Mouse (Mus musculus): ENCODE measurements at regions not wholly inside any gene's neighbourhood (a gene's known extent, or its start where the extent isn't known, plus 50 kb on each side); places are given as distances from the start of the nearest gene placed in this dataset.

DNA sequence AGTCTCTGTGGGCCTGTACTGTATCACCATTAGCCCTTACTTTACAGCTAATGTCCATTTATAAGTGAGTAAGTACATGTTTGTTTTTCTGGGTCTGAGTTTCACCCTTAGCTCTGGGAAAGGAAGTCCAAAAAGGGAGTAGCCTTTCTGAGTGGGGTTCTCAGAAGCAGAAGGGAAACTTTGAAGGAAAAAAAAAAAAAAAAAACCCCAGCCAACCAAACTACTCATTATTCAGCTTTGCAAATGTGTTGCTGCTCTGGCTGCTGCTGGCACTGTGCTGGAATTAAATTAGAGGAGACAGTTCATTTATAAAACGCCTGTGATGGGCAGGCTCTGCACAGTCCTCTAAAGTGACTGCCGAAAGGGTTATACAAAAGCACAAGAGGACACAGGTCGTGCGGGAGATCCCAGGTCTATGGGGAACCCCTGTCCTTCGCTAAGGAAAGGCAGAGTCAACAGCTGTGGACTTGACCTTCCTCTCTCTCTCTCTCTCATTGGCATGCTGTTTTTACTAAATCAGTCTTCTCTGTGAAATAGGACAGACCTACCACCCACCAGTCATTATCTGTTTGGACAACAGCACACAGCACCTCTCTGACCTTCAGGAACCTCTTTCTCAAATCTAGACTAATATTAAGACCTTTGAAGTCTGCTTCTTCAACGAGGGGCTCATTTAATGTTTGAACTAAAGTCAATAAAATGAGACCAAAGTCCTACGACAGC lies 165.4 kb downstream of the Cd47 start:
- peak in 1 of 2 experiments; percentile 19 for DNase-seq (ENCODE audit: low spot score in 2 of 2)

DNA sequence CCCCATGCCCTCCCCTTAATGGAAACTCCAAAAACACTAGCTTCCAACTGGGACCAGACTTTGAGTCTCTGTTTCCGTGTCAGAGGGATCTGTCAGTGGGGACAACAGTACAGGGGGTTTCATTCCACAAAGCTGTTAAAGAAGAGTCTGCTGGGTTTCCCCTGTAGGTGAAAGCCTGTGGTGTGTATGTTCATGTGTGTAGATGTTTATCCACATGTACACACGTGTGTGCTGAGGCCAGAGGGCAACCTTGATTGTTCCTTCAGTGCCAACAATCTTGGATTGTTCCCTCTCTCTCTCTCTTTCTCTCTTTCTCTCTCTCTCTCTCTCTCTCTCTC lies 165.9 kb downstream of the Cd47 start:
- no peak for DNase-seq (ENCODE audit: low spot score in 2 of 2)

DNA sequence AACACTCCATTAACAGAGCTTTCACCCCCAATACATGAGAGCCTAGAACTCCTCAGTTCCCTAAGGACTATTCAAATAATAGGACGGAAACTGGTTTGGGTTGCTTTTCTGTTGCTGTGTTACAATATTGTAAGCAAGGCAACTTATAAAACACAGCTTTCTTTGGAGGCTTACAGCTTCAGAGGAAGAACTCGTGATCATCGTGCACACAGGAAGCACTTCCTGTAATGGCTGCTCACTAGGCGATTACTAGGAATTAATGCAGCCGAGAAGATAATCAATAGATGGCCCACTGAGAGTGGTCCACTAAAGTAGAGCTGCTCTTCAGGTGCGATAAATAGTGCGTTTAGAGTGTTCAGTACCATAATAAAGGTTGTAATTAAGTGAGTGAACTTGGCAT lies 166.8 kb downstream of the Cd47 start:
- DNase-seq (ENCODE audit: low spot score in 2 of 2) = no peak

DNA sequence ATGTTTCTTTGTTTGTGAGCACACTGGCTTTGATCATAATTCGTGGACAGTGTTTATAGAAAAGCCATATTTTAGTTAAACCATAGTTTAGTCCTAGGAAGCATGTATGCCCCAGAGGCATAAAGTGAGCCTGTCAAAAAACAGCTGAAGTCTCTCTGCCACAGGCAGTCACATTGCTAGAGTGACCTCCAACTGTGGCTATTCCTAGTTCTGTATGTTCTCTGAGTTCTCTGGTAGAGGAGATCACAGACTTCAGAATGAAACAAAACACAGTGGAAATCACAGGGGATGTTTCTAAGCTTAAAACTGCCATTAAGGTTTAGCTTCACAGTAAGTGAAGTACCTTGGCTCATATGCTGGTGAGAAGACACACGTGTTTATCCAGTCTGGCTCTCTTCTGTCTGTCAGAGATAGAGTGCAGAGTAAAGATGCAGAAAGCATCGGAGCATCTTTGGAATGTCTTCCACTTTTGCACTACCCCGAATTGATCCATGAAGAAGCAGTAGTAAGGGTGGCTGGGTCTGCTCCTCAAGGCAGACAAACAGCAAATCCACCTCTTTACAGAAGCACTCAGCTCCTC lies 168.0 kb downstream of the Cd47 start:
- no peak for DNase-seq (ENCODE audit: low spot score in 2 of 2)

DNA sequence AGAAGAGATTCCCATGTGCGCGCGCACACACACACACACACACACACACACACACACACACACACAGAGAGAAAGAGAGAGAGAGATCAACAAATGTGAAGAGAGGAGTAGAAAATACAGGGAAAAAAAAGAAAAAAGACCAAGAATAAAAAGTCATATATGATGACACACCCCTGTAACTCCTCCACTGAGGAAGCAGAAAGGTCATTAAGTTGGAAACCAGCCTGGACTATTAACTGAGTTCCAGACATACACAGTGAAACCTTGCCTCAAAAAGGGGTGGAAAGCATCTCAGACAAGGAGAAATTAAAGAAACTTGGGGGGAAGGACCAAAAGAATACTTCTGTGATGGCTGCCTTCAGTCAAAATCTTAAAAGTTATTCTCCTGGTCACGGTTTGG lies 168.7 kb downstream of the Cd47 start:
- no peak for DNase-seq (ENCODE audit: low spot score in 2 of 2)

DNA sequence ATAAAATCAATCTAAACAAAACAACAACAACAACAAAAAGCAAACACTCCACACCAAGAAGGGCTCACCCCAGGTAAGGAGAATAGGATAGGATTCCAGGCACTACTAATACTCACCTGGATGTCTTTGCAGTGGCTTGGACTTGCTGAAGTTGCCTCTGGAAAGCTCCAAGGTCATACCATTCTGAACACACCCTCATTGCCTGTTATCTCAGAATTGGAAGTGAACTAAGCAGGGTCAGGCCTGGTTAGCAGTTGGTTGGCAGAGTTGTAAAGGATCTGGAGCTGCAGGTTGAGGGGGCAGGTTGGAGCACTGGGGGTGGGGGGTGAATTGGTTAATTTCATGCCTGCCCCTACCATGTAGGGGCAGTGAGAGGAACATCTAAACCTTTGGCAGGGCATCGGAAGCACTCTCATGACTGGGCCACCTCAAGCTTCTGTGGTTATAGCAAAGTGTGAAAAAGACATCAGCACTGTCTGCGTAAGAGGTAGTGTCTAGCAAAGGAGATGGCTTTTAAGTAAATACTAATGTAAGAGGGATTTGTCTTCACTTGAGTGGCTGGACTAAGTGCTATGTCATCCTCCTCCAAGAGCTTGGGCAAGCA lies 169.5 kb downstream of the Cd47 start:
- no peak for DNase-seq (ENCODE audit: low spot score in 2 of 2)

DNA sequence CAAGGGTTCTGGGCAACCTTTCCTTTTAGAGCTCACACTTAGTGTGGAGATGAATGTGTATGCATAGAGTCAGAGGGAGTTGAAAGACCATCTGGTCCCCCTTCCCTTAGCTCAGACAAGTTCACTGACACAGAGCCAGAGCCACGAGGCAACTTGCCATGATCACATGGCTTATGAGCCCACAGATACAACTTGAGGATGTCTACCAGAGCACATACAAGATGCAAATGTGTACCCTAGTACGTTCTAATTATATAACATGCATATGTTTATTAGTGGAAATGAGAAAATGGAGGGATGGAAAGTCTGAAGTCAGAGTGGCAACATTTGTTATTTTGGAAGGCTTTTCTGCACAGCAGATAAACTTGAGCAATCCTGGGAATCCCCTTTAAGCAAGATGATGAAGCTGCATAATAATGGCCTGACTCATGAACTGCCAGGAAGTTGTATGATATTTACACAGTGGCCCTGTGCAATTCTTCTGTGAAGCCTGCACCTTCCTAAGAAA lies 170.0 kb downstream of the Cd47 start:
- no peak for DNase-seq (ENCODE audit: low spot score in 2 of 2)

DNA sequence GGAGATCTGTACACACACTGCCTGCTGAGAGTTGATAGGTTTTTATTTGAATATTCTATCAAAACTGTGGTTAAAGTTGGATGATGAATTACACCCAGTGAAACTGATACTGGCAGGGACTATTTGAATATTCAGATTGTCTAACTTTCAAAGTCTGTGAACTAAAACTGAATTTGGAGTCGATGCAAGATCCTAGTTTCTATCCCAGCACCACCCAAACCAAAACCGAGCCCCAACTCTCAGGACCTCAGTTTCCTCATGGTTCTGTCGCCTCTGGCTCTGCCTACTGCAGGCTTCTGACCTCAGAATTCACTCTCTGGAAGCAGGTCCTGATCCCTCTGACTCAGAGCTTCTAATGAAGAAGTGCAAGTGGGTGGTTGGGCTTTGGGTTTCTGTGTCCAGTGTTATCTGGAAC lies 170.8 kb downstream of the Cd47 start:
- DNase-seq (ENCODE audit: low spot score in 2 of 2) = no peak

GRCm38 (mm10) chr16:49977276-49977675 lies 176.9 kb downstream of the Cd47 start:
- DNase-seq (ENCODE audit: low spot score in 2 of 2) = no peak

GRCm38 (mm10) chr16:49979426-49979940 lies 179.2 kb downstream of the Cd47 start:
- no peak for DNase-seq (ENCODE audit: low spot score in 2 of 2)

GRCm38 (mm10) chr16:49980178-49980646 lies 179.9 kb downstream of the Cd47 start:
- no peak for DNase-seq (ENCODE audit: low spot score in 2 of 2)

- DNase-seq (ENCODE audit: low spot score in 2 of 2) = peak in 1 of 2 experiments; percentile 48
These were observed 181.8 kb downstream of the Cd47 start for GRCm38 (mm10) chr16:49982180-49982579.

GRCm38 (mm10) chr16:49985082-49986076 lies 185.0 kb downstream of the Cd47 start:
- no peak for DNase-seq (ENCODE audit: low spot score in 2 of 2)

GRCm38 (mm10) chr16:49986954-49987353 lies 186.6 kb downstream of the Cd47 start:
- DNase-seq (ENCODE audit: low spot score in 2 of 2) = no peak

- no peak for DNase-seq (ENCODE audit: low spot score in 2 of 2)
These were observed 195.5 kb downstream of the Cd47 start for GRCm38 (mm10) chr16:49995822-49996221.

- DNase-seq (ENCODE audit: low spot score in 2 of 2) = no peak
These were observed 196.3 kb downstream of the Cd47 start for GRCm38 (mm10) chr16:49996593-49996992.

DNA sequence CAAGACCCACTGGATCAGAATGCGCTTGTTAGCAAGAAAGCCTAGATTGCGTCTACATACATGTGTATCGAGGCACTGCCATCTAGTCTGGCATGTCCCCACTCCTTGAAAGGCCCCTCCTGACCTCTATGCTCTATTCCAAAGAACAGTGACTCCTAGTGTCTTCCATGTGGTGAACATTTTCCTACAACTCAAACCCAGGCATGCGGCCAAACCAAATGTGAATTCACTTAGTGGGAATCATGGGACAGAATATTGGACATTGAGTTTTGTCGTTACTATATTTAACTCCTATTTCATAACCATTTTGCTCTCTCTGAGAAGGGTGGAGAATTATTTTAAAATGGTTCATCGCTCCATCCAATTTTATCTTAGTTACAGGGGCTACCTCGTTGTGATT lies 196.7 kb downstream of the Cd47 start:
- no peak for DNase-seq (ENCODE audit: low spot score in 2 of 2)

- DNase-seq (ENCODE audit: low spot score in 2 of 2) = no peak
These were observed 200.5 kb downstream of the Cd47 start for GRCm38 (mm10) chr16:50000805-50001204.

GRCm38 (mm10) chr16:50001662-50002455 lies 201.5 kb downstream of the Cd47 start:
- no peak for DNase-seq (ENCODE audit: low spot score in 2 of 2)

GRCm38 (mm10) chr16:50002456-50002788 lies 202.1 kb downstream of the Cd47 start:
- DNase-seq (ENCODE audit: low spot score in 2 of 2) = no peak

GRCm38 (mm10) chr16:50009046-50009445 lies 208.7 kb downstream of the Cd47 start:
- no peak for DNase-seq (ENCODE audit: low spot score in 2 of 2)

Data from spleen, postnatal 10 days (tissue).